Mouse (Mus musculus): ENCODE results near the gene Tyms.
"Not testable (repeated sequence)": the region's sequence is repeated elsewhere in the genome, so short reads cannot be mapped to it uniquely, and the experiment has no call there.

Tyms gene

DNA sequence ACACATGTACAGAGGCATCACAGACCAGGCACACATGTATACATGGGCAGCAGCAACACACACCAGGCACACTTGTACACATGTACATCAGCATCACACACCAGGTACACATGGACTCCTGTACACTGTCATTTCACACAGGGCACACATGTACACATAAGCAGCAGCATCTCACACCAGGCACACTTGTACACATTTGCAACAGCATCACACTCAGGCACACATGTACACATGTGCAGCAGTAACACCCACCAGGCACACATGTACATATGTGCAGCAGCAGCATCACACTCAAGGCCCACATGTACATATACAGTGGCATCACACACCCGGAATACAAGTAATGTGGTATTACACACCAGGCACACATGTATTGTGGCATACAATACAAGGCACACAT lies 24.8 kb upstream of the Tyms start:
- DNase-seq, result no peak

DNA sequence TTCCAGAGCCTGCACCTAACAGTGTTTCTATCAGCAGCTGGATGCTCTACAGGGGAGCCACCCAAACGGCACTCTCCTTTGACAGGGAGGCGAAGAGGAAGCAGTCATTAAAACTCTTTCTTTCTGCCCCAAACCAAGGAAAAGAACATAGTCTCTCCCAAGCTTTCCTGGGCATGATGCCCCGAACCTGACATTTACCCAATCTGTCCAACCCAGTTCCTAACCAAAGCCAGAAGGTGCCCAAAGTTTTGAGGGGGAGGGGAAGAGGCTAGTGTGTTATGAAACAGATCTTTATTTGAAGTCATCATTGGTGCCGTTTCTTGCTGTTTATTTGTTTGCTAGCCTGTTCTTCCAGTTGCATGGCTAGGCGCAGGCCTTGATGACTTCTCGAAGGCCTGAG lies 22.3 kb upstream of the Tyms start:
- DNase-seq, result no peak

GRCm38 (mm10) chr5:30094399-30094798 lies 21.0 kb upstream of the Tyms start:
- no peak for DNase-seq

DNA sequence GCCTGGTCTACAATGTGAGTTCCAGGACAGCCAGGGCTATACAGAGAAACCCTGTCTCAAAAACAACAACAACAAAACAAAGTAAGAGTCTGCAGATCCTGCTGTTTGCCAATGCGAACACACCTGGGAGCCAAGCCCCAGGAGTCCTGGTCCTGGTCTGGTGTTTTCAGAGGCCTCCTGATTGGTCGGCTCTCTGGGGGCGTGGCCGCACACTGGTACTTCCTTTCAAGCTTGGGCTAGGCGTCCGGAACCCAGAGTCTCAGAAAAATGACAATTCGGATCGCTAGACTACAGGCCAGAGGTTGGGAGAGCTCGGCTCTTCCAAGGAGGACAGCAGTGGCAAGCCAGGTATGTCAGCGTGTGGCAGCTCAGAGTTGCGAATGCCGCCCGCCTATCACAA lies 19.3 kb upstream of the Tyms start:
- DNase-seq, result no peak

DNA sequence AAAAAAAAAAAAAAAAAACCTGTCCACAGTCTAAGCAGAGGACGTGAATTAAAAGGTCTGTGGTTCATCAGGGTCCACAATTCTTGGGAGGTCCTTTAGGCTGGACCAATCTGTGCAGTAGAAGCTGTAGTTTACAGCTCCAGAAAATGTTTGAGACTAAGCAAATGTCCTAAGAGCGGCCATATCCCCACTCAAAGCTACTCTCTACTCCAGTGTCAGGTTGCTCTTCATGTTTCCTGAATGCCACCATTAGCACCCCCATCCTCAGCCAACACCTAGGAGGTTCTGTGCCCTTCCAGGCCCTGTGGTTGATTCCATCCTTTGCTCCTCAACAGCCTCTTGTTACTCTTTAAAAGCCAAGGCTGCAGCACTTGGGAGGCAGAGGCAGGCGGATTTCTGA lies 1.0 kb downstream of the Tyms start:
- no peak for DNase-seq

DNA sequence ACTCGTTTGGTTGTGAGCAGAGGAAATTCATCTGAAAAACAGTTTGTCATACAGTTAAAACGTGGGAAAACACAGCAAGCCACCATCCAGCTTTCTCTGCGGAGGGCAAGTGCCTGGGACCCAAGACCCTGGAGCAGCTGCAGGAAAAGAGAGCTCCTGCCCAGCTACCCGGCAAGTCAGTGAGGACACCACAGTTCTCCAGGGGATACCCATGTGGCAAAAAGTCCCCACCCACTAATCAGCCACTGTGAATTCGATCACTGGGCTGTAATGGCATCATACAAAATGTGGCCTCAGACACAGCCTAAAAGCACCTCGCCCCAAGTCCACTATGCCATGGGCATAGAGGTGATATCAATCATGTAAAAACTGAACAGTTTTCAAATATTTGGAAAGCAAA lies 1.7 kb downstream of the Tyms start:
- no peak for DNase-seq

DNA sequence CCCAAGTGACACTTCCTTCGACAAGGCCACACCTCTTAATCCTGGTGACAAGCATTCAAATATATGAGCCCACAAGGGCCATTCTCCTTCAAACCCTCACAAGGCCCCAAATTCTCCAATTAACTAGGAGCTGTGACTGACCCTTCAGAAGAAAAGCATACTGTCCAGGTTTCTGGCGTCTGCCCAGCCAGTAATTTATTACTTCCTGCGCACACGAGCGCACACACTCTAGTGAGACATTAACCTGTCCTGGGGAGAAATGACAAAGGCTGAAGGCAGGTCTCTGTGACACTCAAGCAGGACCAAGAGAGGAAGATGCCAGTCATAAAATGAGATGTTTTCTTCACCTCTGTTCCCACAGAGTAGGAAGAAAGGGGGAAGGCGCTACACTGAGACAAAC lies 5.7 kb downstream of the Tyms start:
- DNase-seq, result peak; percentile 36

- not testable (repeated sequence) for DNase-seq
These were observed 13.8 kb downstream of the Tyms start for GRCm38 (mm10) chr5:30059607-30060006.

- DNase-seq, result no peak
These were observed 15.1 kb downstream of the Tyms start for GRCm38 (mm10) chr5:30058216-30058731.

GRCm38 (mm10) chr5:30039841-30040240 lies 33.6 kb downstream of the Tyms start:
- not testable (repeated sequence) for DNase-seq

DNA sequence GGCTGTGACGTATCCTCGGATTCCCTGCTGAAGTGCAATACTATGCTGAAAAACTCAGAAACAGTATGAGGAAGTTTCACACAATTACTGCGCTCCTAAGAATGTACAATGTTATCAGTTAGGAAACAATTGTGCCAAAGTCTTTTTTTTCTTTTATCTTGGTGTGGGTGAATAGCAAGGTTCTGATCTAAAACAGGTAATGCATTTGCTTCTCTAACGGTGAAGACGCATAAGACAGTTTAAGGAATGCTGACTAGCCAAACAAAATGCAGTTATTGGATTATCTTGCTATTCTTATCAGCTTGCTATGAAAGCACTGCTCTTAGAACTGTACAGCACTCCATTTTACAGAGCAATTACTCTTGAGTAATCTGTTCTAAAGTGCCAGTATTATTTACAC lies 34.1 kb downstream of the Tyms start:
- not testable (repeated sequence) for DNase-seq

DNA sequence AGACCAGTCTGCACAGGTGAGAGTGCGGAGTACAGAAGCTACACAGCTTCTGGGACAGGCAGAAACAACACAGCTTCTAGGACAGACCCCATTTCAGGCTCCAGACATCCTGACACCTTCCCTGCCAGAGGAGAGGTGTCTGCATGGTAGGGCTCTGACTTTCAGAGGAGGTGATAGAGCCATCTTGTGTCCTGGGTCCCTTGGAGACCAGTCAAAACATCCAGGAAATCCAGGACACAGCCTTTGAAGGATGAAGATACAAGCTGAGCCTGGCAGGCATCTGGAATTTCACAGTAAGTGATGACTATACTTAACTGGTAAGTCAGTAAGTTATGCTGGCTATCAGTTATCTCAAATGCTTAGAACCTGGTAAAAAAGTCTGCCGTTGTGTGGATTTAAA lies 36.3 kb downstream of the Tyms start:
- DNase-seq, result not testable (repeated sequence)

DNA sequence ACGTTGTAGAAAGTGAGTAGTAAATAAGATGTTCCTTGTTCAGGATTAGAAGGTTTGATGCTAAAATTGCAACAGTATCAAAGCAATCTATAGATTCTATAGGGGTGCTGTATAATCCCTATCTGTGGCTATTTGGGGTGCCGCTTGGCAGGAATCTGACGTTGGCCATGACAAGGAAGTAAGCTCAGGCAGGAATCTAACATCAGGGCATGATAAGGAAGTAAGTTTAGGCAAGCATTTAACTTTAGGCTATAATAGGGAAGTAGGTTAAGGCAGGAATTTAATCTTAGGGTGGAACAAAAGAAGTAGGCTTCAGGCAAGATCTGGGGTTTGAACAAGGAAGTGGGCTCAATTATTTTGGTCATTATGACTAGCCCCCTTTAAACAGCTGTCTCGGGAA lies 37.6 kb downstream of the Tyms start:
- DNase-seq, result not testable (repeated sequence)

GRCm38 (mm10) chr5:30014580-30014979 lies 58.8 kb downstream of the Tyms start:
- peak; percentile 23 for DNase-seq

GRCm38 (mm10) chr5:30012726-30013503 lies 60.5 kb downstream of the Tyms start, which contains the start of gene Il6:
Il6 (plus strand) TSS chr5:30013114.
- peak; percentile 88 for DNase-seq
